Mouse (Mus musculus) brain, adult 10 weeks (tissue): ENCODE measurements around the gene Krtap13-1. TPM values are rescaled to one million over a fixed set of nuclear protein-coding genes. Genes with fewer than 3 reads are reported as not detected.

Experiments used
- polyA plus RNA-seq: library from polyadenylated mRNA; stranded (reverse); fragments of 350-450 nt; fragmentation: Illumina TruSeq; extraction: RNeasy Lipid Tissue Mini Kit (QIAGEN cat#74804); gene quantifications from one replicate; pipeline ENCODE4 v1.2.3, GENCODE M21; 2015; ENCODE audit warnings: low read depth, low replicate concordance

Gene Krtap13-1
- polyA plus RNA-seq: not detected

DNA sequence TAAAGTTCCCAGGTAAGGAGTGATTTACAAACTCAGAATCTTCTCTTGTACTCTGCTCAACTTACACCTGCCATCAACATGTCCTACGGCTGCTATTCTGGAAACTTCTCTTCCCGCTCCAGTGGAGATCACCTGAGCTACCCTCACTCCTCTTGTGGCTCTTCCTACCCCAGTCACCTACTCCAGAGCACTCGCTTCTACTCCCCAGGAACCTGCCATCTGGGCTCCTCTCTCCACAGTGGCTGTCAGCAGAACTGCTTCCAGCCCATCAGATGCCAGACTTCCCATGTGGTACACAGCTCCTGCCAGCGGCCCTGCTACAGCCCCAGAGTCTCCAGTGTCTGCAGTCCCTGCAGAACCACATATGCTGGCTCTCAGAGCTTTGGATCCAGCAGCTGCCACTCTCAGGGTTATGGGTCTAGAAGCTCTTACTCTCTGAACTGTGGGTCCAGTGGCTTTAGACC is at the start of gene Krtap13-1:
Gene Krtap13-1, plus strand, starts transcription at position 51 of the 464 bp plus-strand sequence.

DNA sequence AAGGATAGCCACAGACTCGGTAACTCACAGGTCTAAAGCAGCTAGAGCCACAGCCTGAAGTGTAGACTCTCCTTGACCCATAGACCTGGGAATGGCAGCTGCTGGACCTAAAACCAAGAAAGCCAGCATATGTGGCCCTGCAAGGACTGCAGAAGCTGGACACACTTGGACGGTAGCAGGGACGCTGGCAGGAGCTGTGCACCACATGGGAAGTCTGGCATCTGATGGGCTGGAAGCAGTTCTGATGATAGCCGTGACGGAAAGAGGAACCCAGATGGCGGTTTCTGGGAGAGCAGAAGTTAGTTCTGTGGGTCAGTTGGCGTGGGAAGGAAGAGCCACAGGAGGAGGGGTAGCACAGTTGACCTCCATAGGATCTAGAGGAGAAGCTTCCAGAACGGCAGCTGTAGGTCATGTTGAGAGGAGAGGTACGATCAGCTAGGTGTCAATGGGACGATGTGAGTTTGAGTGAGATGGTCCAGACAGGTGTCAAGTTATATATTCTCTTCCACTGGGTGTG is 21.1 kb upstream of the Krtap13-1 start, which contains the start of gene 2310061N02Rik:
Gene 2310061N02Rik, minus strand, starts transcription at position 467 of the 517 bp plus-strand sequence.

DNA sequence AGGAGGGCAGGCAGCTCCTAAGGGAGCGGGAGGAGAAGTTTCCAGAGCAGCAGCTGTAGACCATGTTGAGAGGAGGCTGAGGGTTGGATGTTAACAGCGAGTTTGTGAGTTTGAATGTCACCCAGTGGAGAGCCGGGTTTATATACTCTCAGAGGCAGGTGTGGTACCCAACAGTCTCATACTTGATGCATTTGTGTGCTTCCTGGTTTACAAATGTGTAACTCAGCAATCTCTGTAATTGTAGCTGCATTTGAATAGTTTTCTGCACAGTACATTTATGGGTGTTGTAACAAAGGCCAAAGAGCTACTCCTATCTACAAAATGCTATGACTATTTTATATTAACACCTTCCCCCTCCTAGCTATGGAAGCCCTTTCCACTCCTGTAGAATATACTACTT is 22.9 kb downstream of the Krtap13-1 start, which contains the start of gene Krtap13:
Gene Krtap13, minus strand, starts transcription at position 101 of the 400 bp plus-strand sequence.

DNA sequence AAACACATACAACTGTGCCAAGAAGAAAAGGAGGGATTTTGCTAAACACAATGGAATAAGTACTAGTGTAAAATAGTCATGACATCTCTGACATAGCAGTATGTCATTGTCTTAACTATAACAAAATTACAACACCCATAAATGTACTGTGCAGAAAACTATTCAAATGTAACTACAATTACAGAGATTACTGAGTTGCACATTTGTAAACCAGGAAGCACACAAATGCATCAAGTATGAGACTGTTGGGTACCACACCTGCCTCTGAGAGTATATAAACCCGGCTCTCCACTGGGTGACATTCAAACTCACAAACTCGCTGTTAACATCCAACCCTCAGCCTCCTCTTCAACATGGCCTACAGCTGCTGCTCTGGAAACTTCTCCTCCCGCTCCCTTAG is 29.9 kb downstream of the Krtap13-1 start, which contains the start of gene 2310034C09Rik:
Gene 2310034C09Rik, plus strand, starts transcription at position 301 of the 400 bp plus-strand sequence.

GRCm38 (mm10) chr16:88774106-88774505 is 45.4 kb downstream of the Krtap13-1 start, which contains the start of gene 2310057N15Rik:
TSS of gene 2310057N15Rik (minus strand) at chr16:88774206.

DNA sequence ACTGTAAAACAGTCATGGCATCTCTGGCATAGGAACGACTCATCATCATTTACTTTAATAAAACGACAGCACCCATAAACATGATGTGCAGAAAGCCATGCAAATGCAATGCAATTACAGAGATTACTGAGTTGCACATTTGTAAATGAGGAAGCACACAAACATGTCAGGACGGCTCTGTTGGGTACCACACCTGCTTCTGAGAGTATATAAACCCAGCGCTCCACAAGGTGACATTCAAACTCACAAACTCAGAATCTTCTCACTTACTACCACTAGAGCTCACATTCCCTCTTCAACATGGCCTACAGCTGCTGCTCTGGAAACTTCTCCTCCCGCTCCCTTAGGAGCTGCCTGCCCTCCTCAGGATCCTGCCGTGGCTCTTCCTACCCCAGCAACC is 48.9 kb downstream of the Krtap13-1 start, which contains the start of gene Gm5965:
Gene Gm5965, plus strand, starts transcription at position 301 of the 400 bp plus-strand sequence.

Other genes starting within 250 kb of the Krtap13-1 start
- gene Cldn17, start 221.9 kb upstream of the Krtap13-1 start, polyA plus RNA-seq: not detected
- not detected for gene Cldn8, start 165.7 kb upstream of the Krtap13-1 start, polyA plus RNA-seq
- not detected for gene Krtap24-1, start 116.6 kb upstream of the Krtap13-1 start, polyA plus RNA-seq
- not detected for gene 2310079G19Rik, start 101.2 kb upstream of the Krtap13-1 start, polyA plus RNA-seq
- gene Krtap26-1, start 81.1 kb upstream of the Krtap13-1 start, polyA plus RNA-seq: not detected
- gene Krtap27-1, start 57.2 kb upstream of the Krtap13-1 start, polyA plus RNA-seq: not detected
- not detected for gene 2310061N02Rik, start 20.9 kb upstream of the Krtap13-1 start, polyA plus RNA-seq
- gene Krtap13, start 22.8 kb downstream of the Krtap13-1 start, polyA plus RNA-seq: not detected
- not detected for gene 2310034C09Rik, start 30.0 kb downstream of the Krtap13-1 start, polyA plus RNA-seq
- not detected for gene 2310057N15Rik, start 45.3 kb downstream of the Krtap13-1 start, polyA plus RNA-seq
- not detected for gene Gm5965, start 49.0 kb downstream of the Krtap13-1 start, polyA plus RNA-seq
- not detected for gene Gm20741, start 83.4 kb downstream of the Krtap13-1 start, polyA plus RNA-seq
- not detected for gene Krtap15, start 91.4 kb downstream of the Krtap13-1 start, polyA plus RNA-seq
- gene Krtap14, start 97.3 kb downstream of the Krtap13-1 start, polyA plus RNA-seq: not detected
- gene Krtap19-1, start 140.5 kb downstream of the Krtap13-1 start, polyA plus RNA-seq: not detected
- not detected for gene Krtap19-2, start 145.4 kb downstream of the Krtap13-1 start, polyA plus RNA-seq
- not detected for gene Krtap19-3, start 149.2 kb downstream of the Krtap13-1 start, polyA plus RNA-seq
- not detected for gene Krtap19-4, start 156.2 kb downstream of the Krtap13-1 start, polyA plus RNA-seq
- not detected for gene Krtap19-5, start 167.6 kb downstream of the Krtap13-1 start, polyA plus RNA-seq
- not detected for gene Krtap19-9b, start 203.4 kb downstream of the Krtap13-1 start, polyA plus RNA-seq
- gene Krtap16-3, start 234.0 kb downstream of the Krtap13-1 start, polyA plus RNA-seq: not detected